Mouse (Mus musculus) left cerebral cortex, adult 9 months (tissue): Measurements from ENCODE around the gene Phgr1.
A peak's percentile ranks its signal among the peaks of the same experiment; 100 is the strongest.

Experiments used
- DNase-seq, 2 experiments: peaks; one replicate each; pipeline ENCODE4 v3.0.0; 2022; ENCODE audit warnings: low spot score in 2 of 2

The Phgr1 gene

DNA sequence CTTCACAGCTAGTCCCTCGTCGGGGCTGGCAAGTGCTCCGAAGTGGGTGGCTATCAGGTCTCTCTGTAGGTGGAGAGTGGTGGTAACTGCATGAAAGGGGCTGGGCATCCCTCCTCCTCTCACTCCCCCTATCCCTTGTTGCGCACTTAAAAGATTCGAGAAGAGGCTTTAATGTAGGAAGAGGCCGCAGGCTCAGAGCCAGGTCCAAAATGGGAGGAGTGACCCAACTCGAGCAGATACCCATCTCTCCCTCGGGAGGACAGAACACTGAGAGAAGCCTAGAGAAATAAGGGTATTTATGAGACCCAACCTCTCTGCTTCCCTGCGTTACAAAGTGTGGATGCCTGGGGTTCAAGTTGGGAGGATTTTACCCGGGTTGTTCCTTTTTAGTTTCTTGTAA, 6.5 kb downstream of the Phgr1 start:
- DNase-seq: no peak

GRCm38 (mm10) chr2:118779504-118780480, 7.2 kb downstream of the Phgr1 start, which contains the start of gene Disp2:
Gene Disp2, plus strand, starts transcription at chr2:118779719.
- DNase-seq: peak; percentile 87 to 96

GRCm38 (mm10) chr2:118781115-118781514, 8.5 kb downstream of the Phgr1 start:
- no peak for DNase-seq

DNA sequence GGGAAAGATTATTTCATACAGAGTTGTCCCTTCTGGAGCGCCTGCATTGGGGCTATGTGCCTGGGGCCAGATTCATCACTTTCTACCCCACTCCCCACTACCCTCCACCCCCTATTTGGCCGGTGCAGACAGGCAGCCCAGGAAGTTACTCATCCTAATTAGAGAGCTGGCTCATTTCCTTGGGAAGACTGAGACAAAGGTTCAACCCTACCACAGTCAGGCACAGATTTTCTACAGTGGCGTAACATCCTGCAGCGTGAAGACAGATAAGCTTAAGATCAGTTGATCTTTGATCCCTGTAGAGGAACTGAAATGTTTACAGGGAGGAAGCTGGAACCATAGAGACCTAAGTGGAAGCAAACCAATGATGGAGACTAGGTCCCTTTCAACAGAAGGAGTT, 9.7 kb downstream of the Phgr1 start:
- no peak for DNase-seq

DNA sequence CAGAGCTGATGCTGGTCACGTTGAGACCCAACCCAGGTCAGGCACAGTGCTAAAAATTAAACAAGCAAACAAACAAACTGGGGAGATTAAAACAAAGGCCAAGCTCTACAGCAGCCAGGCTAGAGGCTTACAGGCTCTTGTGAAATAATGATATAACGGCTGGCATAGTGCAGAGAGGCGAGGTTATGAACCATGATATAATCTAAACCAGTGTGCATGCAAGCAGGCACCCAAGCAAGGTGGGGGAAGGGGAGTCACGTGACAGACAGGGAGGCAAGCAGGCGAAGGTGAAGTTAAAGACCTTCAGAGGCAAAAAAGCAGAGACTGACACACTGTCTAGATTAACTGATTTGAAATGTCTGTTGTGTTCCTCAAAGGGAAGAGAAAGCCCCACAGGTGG, 10.5 kb downstream of the Phgr1 start:
- DNase-seq: no peak

GRCm38 (mm10) chr2:118783663-118784062, 11.1 kb downstream of the Phgr1 start:
- DNase-seq: no peak

DNA sequence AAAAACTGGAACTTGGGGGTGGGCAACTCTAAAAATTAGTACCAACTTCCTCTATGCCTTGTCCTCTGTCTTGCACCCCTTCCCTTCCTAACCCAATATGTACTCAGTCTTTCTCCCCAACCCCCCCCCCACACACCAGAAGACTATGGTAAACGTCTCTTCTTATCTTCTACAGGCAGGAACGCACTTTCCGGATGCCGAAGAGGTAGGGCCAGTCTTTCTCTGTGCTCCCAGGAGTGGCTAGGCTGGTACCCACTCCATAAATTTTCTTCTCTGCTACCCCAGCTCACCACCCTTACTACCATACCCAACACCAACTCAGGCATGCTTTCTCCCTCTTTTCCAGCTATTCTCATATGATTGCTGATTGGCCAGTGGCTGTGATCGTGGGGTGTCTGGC, 14.0 kb downstream of the Phgr1 start:
- DNase-seq: no peak

DNA sequence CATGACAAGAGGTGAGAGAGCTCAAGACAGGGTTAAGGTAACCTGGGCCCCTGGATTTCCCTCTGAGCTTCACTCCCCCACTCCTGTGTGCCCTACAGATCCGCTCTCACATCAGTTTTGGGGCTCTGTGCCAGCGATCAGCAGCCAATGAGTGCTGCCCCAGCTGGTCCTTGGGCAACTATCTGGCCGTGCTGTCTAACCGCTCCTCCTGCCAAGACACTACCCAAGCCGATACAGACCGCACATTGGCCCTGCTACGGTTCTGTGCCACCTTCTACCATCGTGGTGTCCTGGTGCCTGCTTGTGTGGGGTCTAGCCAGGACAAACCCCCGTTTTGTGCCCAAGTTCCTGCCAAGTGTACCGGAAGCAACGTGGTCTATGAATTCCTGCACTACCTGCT, 16.9 kb downstream of the Phgr1 start:
- DNase-seq: no peak

GRCm38 (mm10) chr2:118790221-118790550, 17.6 kb downstream of the Phgr1 start:
- DNase-seq: no peak

DNA sequence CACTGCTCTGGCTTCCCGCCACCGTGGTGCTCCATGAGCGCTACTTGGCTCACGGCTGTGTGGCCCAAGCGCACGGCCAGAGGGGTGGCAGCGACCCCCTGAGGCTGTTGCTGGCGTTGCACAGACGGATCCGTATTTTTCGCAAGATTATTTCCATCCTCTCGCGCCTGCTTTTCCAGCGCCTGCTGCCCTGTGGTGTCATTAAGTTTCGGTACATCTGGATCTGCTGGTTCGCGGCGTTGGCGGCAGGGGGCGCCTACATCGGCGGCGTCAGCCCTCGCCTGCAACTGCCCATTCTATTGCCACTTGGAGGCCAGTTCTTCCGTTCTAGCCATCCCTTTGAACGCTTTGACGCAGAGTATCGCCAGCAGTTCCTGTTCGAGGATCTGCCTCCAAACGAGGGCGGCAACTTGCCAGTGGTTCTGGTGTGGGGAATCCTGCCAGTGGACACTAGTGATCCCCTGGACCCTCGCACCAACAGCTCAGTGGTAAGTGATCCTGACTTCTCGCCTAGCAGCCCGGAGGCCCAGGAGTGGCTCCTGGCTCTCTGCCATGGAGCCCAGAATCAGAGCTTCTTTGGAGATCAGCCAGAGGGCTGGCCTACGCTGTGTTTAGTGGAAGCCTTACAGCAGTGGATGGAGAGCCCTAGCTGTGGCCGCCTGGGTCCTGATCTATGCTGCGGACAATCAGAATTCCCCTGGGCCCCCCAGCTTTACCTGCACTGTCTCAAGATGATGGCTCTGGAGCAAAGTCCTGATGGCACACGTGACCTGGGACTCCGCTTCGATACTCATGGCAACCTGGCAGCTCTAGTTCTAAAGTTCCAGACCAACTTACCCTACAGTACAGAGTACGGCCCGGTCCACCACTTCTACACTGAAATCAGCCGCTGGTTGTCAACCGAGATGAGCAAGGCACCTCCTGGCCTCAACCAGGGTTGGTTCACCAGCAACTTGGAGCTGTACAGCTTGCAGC, 18.3 kb downstream of the Phgr1 start:
- peak in 1 of 2 experiments; percentile 51 for DNase-seq

- no peak for DNase-seq
Measured at GRCm38 (mm10) chr2:118791591-118792258, 19.2 kb downstream of the Phgr1 start.

DNA sequence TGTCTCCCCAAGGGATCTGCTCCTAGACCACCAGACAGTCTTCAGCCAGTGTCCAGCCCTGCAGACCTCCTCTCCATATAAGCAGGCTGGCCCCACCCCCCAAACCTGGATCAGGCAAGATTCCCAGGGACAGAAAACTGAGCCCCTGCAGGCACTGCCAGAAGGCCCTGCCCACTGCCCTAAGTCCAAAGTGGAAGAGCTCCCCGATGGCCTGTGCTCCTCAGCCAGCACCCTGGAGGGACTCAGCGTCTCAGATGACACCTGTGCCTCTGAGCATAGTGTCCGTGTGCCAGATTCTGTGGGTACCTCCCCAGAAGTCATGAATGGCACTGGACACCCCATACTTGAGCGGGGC, 19.7 kb downstream of the Phgr1 start:
- DNase-seq: no peak

- no peak for DNase-seq
Measured at GRCm38 (mm10) chr2:118793636-118794035, 21.1 kb downstream of the Phgr1 start.

DNA sequence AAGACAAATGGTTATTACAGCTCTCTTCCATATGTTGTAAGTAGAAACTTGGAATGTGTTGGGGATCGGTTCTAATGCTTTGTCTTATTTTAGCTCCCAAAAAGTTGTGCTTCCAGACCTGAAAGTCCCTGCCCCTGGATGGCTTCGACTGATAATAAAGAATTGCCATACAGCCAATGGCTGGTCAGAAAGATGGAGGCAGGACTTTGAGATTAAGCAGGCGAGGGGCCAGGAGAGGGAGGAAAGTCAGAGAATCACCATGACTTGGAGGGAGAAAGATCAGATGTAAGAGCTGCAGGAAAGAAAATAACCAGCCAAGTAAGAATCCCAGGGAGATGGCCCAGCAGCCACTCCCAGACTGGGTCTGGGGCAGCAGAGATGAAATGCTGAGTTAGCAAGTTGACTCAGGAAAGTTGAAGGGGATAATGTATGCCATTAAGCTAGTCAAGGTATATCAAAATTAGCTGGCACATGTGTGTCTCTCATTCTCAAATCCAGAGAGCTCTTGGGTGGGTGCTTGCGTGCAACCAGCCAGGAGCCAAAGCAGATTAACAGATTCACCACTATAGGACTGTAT, 30.1 kb downstream of the Phgr1 start:
- DNase-seq: no peak

DNA sequence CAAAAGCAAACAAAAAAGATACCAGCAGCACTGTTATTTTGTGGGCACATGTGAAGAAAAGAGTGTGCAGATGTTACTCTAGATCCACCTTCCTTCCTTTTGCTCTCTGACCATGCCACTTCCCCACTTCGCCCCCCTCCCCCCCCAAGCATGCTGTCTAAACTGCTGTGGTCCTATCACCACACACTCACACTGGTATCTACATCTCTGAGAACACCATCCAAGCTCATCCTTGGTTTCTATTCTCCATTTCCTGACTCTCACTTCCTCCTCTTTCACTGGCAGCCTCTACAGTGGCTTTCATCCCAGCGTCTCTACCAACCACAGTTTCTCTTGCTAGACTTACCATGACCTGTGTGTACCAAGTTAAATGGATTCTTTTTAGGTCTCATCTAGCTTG, 31.9 kb downstream of the Phgr1 start:
- DNase-seq: no peak

DNA sequence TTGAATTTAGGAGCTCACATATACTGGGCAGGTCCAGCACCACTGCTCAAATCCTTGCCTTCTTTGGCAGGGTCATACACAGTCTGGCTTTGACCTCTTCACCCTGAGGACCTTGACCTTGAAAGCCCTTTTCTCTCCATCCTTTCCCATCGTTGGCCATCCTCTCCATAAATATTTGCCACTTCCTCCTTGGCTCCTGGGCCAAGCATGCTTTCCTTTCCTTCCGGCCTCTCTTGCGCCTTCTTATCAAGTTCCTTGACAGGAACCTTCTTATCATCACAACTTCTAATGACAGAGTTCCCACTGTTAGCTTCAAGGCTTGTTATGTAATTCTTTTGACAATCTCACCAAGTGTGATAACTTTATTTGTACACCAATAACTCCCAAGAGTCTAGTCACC, 32.6 kb downstream of the Phgr1 start:
- DNase-seq: no peak

DNA sequence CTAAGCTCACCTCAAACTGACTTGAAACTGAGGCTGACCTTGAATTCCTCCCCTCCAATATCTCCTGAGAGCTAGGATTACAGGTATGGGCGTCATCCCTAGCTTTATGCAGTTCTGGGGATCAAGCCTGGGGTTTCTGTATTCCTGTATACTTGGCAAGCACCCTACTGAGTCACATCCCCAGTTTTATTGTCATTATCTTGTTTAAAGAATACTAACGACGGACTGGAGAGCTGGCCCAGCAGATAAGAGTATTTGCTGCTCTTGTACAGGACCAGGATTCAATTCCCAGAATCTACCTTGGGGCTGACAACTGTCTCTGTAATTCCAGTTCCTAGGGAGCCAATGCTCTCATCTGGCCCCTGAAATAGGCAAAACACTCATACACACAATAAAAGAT, 33.2 kb downstream of the Phgr1 start:
- no peak for DNase-seq

DNA sequence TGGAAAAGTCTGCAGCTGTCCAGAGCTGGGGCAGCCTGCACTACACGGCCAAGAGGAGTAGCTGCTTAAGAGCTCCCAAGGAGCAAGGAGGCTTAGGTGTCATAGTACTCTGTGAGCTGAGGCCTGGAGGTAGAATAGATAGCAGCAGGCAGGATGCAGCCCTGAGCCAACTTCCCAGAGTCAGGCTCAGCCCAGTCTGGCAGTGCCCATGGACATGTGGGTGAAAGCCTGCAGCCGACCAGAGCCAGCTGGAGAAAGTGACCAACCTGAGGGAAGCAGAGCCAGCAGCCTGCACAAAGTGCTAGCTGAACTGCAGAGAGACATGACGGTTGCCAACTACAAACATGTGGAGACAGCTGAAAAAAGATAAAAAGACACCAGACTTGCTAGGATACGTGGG, 34.3 kb downstream of the Phgr1 start:
- no peak for DNase-seq

GRCm38 (mm10) chr2:118810861-118811260, 38.3 kb downstream of the Phgr1 start:
- DNase-seq: no peak

DNA sequence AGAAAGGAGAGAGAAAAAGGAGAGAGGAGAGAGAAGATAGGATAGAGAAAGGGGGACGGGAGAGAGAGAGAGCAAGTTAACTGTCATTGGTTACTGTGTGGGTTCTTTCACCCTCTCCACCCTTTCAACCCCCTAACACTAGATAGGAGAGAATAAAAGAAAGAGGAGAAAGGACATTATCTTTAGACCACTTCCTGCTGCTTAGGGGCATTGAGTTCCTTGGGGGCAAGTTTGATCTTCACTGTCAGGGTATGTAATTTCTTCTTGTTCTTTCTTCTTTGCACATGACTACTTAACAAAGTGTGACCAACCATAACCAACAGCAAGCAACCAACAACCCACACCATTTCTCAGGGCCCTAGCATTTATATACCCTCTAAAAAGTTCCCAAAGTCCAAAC, 40.2 kb downstream of the Phgr1 start:
- DNase-seq: no peak

- DNase-seq: peak in 1 of 2 experiments; percentile 88
Measured at GRCm38 (mm10) chr2:118813981-118814836, 41.6 kb downstream of the Phgr1 start, which contains the start of gene Knstrn. Gene Knstrn, plus strand, starts transcription at chr2:118814003.
